Mouse (Mus musculus): ENCODE data around the gene Spc25.

GRCm38 (mm10) chr2:69156283-69156682 lies 49.7 kb downstream of the Spc25 start:
- no peak for TF ChIP-seq POLR2A (IDR thresholded peaks at IDR 0.05; ENCODE audit: borderline replicate concordance, control insufficient read depth, low read depth, low read length)
- no peak for TF ChIP-seq CTCF (IDR thresholded peaks at IDR 0.05; ENCODE audit: control insufficient read depth, insufficient read depth, low read length)
